ENCODE assay signal across 24 mouse cellular contexts in genomic region chr17:82742445-82742844, GRCm38 (mm10).
DNase-seq lines count a peak whose midpoint lies in the region; ATAC-seq and TF ChIP-seq lines count a peak whose summit lies in the region.
"Had no signal": no experiment of that assay in that cellular context is flagged by ENCODE, and none has a peak within 500 bp of the region (broad histone marks: within the 10 kb centered on the region; RNA-seq: fewer than 3 reads in every experiment).

No protein-coding gene starts in this region.

- no peak overlapping the region for H3K4me2 ChIP-seq in forebrain, postnatal 0 days (ENCODE audit: low read depth)
- H3K4me2 ChIP-seq in forebrain, embryonic 12.5 days, result no peak overlapping the region
- H3K4me2 ChIP-seq in kidney, postnatal 0 days (ENCODE audit: low read length), result no peak overlapping the region
- no peak overlapping the region for H3K4me2 ChIP-seq in midbrain, postnatal 0 days (ENCODE audit: low read depth, low read length, poor library complexity, severe bottlenecking)
- H3K4me2 ChIP-seq in midbrain, embryonic 11.5 days, result no peak overlapping the region
- H3K4me2 ChIP-seq: forebrain, embryonic 13.5 days; heart, embryonic 13.5 days; midbrain, embryonic 12.5 days; neural tube, embryonic 15.5 days had no signal

- no peak for ATAC-seq in forebrain, postnatal 0 days
- no peak for ATAC-seq in forebrain, embryonic 12.5 days (ENCODE audit: low FRiP score)
- ATAC-seq in kidney, postnatal 0 days (replicated peaks; ENCODE audit: low FRiP score, low read depth), result no peak
- no peak for ATAC-seq in midbrain, postnatal 0 days (ENCODE audit: low FRiP score)
- ATAC-seq in midbrain, embryonic 11.5 days (ENCODE audit: low FRiP score), result no peak
- ATAC-seq: forebrain, embryonic 13.5 days had no signal

- H3K9ac ChIP-seq in forebrain, postnatal 0 days, result no peak overlapping the region
- no peak overlapping the region for H3K9ac ChIP-seq in forebrain, embryonic 12.5 days
- no peak overlapping the region for H3K9ac ChIP-seq in kidney, postnatal 0 days (ENCODE audit: low read depth, low read length)
- H3K9ac ChIP-seq in midbrain, postnatal 0 days (replicated peaks; ENCODE audit: low read length, poor library complexity, severe bottlenecking), result no peak overlapping the region
- H3K9ac ChIP-seq in midbrain, embryonic 11.5 days (ENCODE audit: low read length), result no peak overlapping the region
- H3K9ac ChIP-seq: forebrain, embryonic 13.5 days; heart, embryonic 13.5 days; liver, embryonic 14.5 days; midbrain, embryonic 12.5 days; neural tube, embryonic 15.5 days had no signal

- no peaks in the 10 kb centered on the region for H3K27me3 ChIP-seq in forebrain, postnatal 0 days (ENCODE audit: insufficient read depth, low read length)
- no peaks in the 10 kb centered on the region for H3K27me3 ChIP-seq in forebrain, embryonic 12.5 days
- no peaks in the 10 kb centered on the region for H3K27me3 ChIP-seq in kidney, postnatal 0 days (ENCODE audit: insufficient read depth, low read length)
- H3K27me3 ChIP-seq in midbrain, postnatal 0 days (ENCODE audit: insufficient read depth, low read length), result no peaks in the 10 kb centered on the region
- H3K27me3 ChIP-seq in midbrain, embryonic 11.5 days (ENCODE audit: control insufficient read depth, insufficient read depth, low read length), result no peaks in the 10 kb centered on the region
- H3K27me3 ChIP-seq: forebrain, embryonic 13.5 days; heart, embryonic 13.5 days; midbrain, embryonic 12.5 days; neural tube, embryonic 15.5 days had no signal

- no peaks in the 10 kb centered on the region for H3K9me3 ChIP-seq in forebrain, postnatal 0 days (ENCODE audit: low read length)
- no peaks in the 10 kb centered on the region for H3K9me3 ChIP-seq in forebrain, embryonic 12.5 days
- no peaks in the 10 kb centered on the region for H3K9me3 ChIP-seq in kidney, postnatal 0 days (replicated peaks; ENCODE audit: low read length)
- no peaks in the 10 kb centered on the region for H3K9me3 ChIP-seq in midbrain, postnatal 0 days (ENCODE audit: low read length)
- H3K9me3 ChIP-seq in midbrain, embryonic 11.5 days (ENCODE audit: control insufficient read depth, low read length), result no peaks in the 10 kb centered on the region
- H3K9me3 ChIP-seq: forebrain, embryonic 13.5 days; heart, embryonic 13.5 days; midbrain, embryonic 12.5 days; neural tube, embryonic 15.5 days had no signal

- WGBS in forebrain, postnatal 0 days, result 80% methylated on average over 1 of the region's 1 CpGs
- 96% methylated on average over 1 of the region's 1 CpGs for WGBS in forebrain, embryonic 12.5 days
- WGBS in kidney, postnatal 0 days, result 89% methylated on average over 1 of the region's 1 CpGs
- 93% methylated on average over 1 of the region's 1 CpGs for WGBS in midbrain, postnatal 0 days
- WGBS in midbrain, embryonic 11.5 days, result 88% methylated on average over 1 of the region's 1 CpGs

- no peaks in the 10 kb centered on the region for H3K36me3 ChIP-seq in forebrain, postnatal 0 days (ENCODE audit: insufficient read depth)
- no peaks in the 10 kb centered on the region for H3K36me3 ChIP-seq in forebrain, embryonic 12.5 days (replicated peaks)
- H3K36me3 ChIP-seq in kidney, postnatal 0 days (ENCODE audit: insufficient read depth, low read length), result no peaks in the 10 kb centered on the region
- no peaks in the 10 kb centered on the region for H3K36me3 ChIP-seq in midbrain, postnatal 0 days (ENCODE audit: insufficient read depth, low read length)
- H3K36me3 ChIP-seq in midbrain, embryonic 11.5 days (ENCODE audit: control insufficient read depth, insufficient read depth, low read length), result no peaks in the 10 kb centered on the region
- H3K36me3 ChIP-seq: heart, embryonic 13.5 days; midbrain, embryonic 12.5 days; neural tube, embryonic 15.5 days had no signal

- no peaks in the 10 kb centered on the region for H3K4me1 ChIP-seq in forebrain, postnatal 0 days (ENCODE audit: insufficient read depth)
- no peaks in the 10 kb centered on the region for H3K4me1 ChIP-seq in forebrain, embryonic 12.5 days
- no peaks in the 10 kb centered on the region for H3K4me1 ChIP-seq in kidney, postnatal 0 days (replicated peaks; ENCODE audit: insufficient read depth, low read length)
- no peaks in the 10 kb centered on the region for H3K4me1 ChIP-seq in midbrain, postnatal 0 days (ENCODE audit: insufficient read depth, low read length)
- no peaks in the 10 kb centered on the region for H3K4me1 ChIP-seq in midbrain, embryonic 11.5 days (ENCODE audit: control insufficient read depth, insufficient read depth, low read length)
- H3K4me1 ChIP-seq: forebrain, embryonic 13.5 days; heart, embryonic 13.5 days; midbrain, embryonic 12.5 days; neural tube, embryonic 15.5 days had no signal

- H3K27ac ChIP-seq in forebrain, postnatal 0 days (ENCODE audit: low read depth, low read length), result no peak overlapping the region
- H3K27ac ChIP-seq in forebrain, embryonic 12.5 days, result no peak overlapping the region
- no peak overlapping the region for H3K27ac ChIP-seq in kidney, postnatal 0 days
- no peak overlapping the region for H3K27ac ChIP-seq in midbrain, postnatal 0 days (ENCODE audit: low read depth, low read length)
- no peak overlapping the region for H3K27ac ChIP-seq in midbrain, embryonic 11.5 days (ENCODE audit: low read depth, low read length)
- H3K27ac ChIP-seq: forebrain, embryonic 13.5 days; heart, embryonic 13.5 days; liver, embryonic 14.5 days; midbrain, embryonic 12.5 days; neural tube, embryonic 15.5 days had no signal

- no peak for DNase-seq in forebrain, postnatal 0 days
- peak; percentile 40 for DNase-seq in kidney, postnatal 0 days (ENCODE audit: low spot score)
- DNase-seq in kidney, postnatal 4 days, result no peak
- DNase-seq in midbrain, postnatal 0 days (ENCODE audit: low spot score), result peak; percentile 33
- DNase-seq in midbrain, embryonic 11.5 days (ENCODE audit: low spot score, missing footprints), result no peak
- DNase-seq in yolk sac, embryonic 10.5 days (ENCODE audit: low spot score), result no peak
- DNase-seq: adrenal gland, postnatal 25 days; cerebellum, adult 18-20 months; cerebellum, postnatal 14 days; gastrocnemius, postnatal 36 days; kidney, adult 11 months; kidney, postnatal 25 days; layer of hippocampus, postnatal 36 days; liver; lung, adult 2 months; retina, postnatal 1 day; right cerebral cortex, postnatal 14 days had no signal

- TF ChIP-seq CTCF in forebrain, postnatal 0 days (IDR thresholded peaks at IDR 0.05; ENCODE audit: low read depth), result peak; percentile 53
- peak; percentile 55 for TF ChIP-seq CTCF in kidney, postnatal 0 days (IDR thresholded peaks at IDR 0.05; ENCODE audit: low read depth)
- TF ChIP-seq CTCF in midbrain, postnatal 0 days (IDR thresholded peaks at IDR 0.05), result peak; percentile 69

- H3K4me3 ChIP-seq in forebrain, postnatal 0 days (ENCODE audit: low read depth, low read length), result no peak overlapping the region
- no peak overlapping the region for H3K4me3 ChIP-seq in forebrain, embryonic 12.5 days (replicated peaks)
- H3K4me3 ChIP-seq in kidney, postnatal 0 days (replicated peaks; ENCODE audit: low read depth, low read length), result no peak overlapping the region
- no peak overlapping the region for H3K4me3 ChIP-seq in midbrain, postnatal 0 days (ENCODE audit: low read depth, low read length)
- H3K4me3 ChIP-seq in midbrain, embryonic 11.5 days (ENCODE audit: low read depth, low read length), result no peak overlapping the region
- H3K4me3 ChIP-seq: erythroblast, embryonic 14.5 days; forebrain, embryonic 13.5 days; heart, embryonic 13.5 days; midbrain, embryonic 12.5 days; neural tube, embryonic 15.5 days had no signal

Comparison
In these comparisons a context has a peak if more than half of its experiments do, and no peak if none do; other contexts are left out.
1. DNase-seq: peak in kidney, postnatal 0 days (single experiment) and midbrain, postnatal 0 days (single experiment); none in forebrain, postnatal 0 days (single experiment), kidney, postnatal 4 days (0 of 2), midbrain, embryonic 11.5 days (single experiment) and yolk sac, embryonic 10.5 days (single experiment).
2. Peak in every context shown above with its lines, with median percentiles within 50 percentile points of each other: CTCF ChIP-seq.